Mouse (Mus musculus) urinary bladder, adult 18-20 months (tissue): ENCODE measurements at regions not wholly inside any gene's neighbourhood (a gene's known extent, or its start where the extent isn't known, plus 50 kb on each side); places are given as distances from the start of the nearest gene placed in this dataset.

ENCODE experiments used
- DNase-seq, 2 experiments: peaks; one replicate each; pipeline ENCODE4 v3.0.0; 2022; ENCODE audit warnings: low spot score in 2 of 2, mixed read lengths in 2 of 2

DNA sequence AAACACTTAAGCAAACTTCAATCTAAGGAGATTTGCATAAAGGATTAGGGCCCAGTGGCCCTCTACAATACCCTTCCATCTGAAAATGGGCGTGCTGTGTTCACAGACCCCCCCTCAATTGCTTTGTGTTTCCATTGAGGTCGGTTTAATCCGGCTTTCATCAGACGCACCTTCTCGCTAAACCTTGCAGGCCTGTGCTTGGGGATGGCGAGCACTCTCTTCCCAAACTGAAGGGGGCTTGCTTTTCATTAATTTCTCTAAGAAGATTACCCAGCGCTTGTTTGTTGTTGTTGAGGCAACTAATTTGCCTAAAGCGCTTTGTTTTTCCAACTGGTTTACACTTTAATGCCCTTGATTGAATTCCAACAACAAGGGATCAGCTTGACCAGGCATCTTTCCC is 268.8 kb upstream of the Irx3 start:
- no peak for DNase-seq

DNA sequence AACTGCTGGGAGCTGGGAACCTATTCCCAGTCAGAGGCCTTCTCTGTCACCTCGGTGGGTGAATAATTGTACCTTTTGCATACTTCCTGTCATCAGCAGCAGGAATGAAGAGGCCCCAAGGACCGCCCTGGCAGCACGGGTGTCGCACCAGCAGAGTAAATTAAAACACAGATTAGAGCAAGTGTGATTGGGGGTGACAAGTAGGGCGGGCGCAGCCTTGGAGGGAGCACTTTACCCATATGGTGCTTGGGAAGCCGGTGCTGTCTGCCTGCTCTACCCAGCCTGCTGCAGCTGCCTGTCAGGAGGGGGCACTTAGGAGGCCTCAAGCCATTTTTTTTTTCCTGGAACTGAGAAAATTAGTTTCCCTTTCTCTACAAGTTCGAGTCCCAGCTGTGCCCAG is 264.6 kb upstream of the Irx3 start:
- DNase-seq = no peak

DNA sequence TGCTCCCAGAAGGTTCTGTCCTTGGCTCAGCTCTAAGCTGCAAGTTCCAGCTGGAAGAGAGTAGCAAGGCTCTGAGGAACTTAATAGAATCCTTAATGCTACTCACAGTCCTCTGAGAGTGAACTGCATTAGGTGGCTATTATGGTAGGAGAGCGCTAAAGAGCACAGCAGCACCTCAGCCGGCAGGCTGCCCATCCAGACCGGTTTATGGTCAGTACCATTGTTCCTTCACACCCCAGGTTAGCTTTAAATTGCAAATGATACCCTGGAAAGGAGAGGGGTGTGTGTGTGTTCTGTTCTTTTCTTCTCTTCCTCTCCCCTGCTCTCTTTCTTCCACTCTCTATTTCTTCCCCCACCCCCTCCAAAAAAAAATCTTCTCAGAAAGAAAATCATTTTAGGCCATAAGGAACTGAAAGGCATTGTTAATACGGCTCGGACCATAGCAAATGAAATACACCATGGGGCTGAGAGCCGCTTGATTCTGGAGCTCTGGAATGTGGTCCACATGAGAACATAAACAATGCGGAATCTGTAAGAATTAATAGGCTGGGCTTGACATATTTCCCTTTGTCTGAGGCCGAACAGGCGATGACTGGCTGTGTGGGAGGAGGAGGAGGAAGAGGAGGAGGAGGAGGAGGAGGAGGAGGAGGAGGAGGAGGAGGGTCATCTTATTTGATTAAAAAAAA is 263.8 kb upstream of the Irx3 start:
- DNase-seq = no peak

DNA sequence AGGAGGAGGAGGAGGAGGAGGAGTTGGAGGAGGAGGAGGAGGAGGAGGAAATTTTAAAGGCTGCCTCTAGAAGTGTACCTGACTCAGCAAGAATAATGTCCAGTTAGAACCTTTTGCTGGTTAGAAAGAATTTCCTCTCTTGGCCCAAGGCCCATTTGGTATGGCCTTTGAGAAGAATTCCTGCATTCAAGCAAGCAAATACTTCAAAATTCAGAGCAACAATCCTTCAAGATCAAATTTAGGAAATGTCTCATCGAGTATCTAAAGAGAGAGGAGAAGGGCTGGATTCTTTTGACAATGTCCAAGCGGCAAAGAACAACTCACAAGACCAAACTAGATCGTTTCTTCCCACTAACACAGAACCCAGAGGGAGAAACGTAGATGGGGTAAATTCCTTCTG is 263.1 kb upstream of the Irx3 start:
- DNase-seq = no peak

DNA sequence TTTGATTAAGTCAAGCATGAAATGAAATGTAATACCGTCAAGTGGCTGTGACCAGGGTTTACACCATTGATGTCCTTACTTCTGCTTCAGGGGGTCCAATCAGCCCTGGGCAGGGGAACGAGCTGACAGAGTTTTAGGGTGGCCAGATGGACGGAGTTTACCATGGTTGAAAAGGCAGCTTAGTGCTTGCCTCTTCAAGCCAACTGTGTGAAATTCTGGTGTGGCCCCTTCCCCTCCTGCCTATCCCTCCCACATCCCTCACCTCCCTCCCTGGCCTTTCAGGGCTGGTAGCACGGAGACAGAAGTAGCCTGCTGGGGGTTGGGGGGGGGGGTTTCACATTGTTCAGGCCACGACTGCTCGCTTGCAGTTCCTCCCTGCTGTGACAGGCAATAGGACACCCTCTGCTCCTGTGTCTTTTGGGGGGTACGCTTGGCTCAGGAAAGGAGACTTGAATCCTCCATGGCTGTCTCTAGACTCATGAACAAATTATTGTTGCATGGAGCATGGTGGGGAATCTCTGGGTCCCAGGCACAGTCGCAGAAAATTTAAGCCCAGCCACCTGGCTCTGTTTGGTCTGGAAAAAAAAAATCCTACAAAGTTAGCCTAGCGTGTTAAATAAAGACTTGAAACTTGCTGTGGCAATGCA is 262.4 kb upstream of the Irx3 start:
- DNase-seq = no peak

DNA sequence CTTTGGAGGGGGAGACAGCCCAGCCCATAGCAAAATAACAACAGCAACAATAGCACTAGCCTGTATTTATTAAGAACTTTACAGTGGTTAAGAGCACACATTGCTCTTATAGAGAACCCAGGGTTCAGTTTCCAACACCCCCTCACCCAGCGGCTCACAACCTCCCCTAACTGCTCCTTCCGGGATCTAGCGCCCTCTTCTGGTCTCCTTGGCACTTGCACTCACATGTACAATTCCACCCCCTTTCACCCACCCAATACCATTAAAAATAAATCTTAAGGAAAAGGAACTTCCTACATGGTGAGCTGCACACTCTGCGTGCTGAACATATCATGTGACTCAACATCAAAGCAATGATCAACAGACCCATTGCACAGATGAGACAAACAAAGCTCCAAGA is 261.5 kb upstream of the Irx3 start:
- no peak for DNase-seq

DNA sequence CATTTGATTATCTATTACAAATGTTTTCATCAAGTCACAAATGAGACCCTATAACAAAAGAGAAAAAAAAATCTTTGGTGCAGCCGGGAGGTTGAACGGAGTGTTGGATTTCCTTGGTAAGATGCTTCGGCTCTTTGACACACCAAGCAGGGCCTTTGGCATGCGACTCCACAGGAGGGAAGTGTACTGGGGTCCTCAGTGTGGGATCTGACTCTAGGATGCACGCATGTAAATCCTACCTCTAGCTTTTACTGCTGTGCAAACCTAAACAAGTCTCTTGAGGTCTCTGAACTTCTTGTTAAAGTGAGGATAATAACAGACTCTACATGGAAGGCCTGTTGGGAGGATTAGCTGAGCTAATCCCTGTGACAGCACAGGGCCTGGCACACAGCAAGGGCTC is 257.6 kb upstream of the Irx3 start:
- no peak for DNase-seq

DNA sequence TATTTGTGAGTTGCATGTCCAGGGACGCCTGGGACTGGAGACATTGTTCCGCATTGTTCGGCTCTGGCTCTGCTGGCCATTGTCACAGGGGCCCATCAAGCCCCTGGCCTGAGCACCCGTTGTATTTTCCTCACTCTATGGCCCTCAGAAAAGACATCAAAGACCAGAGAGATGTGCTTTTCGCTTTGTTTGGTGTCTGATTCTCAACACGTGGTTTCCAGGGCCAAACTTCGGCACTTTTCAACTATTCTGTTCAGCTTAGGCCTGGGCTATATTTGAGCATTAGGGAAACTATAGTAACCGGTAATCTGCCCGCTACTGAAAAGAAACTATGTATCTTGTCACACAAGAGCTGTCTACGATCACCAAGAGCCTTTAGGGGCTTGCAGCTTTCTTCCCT is 257.1 kb upstream of the Irx3 start:
- no peak for DNase-seq

DNA sequence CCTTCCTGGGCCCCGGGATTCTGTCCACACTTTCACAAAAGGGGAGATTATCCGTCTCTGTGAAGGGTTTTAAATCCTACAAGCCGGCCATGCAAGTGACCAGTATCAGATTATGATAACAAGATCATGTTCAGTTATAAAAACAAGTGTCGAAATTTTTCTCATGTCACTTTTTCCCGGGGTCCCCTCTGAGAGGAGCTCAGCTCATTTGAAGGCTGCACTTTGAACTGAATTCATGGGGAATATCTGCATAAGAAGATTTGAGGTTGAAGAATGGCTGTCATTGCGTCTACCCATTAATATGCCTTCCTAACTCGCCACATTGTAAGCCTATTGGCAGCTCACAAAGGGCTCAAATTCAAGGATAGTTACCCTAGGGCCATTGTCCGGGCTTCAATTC is 256.0 kb upstream of the Irx3 start:
- DNase-seq = no peak

DNA sequence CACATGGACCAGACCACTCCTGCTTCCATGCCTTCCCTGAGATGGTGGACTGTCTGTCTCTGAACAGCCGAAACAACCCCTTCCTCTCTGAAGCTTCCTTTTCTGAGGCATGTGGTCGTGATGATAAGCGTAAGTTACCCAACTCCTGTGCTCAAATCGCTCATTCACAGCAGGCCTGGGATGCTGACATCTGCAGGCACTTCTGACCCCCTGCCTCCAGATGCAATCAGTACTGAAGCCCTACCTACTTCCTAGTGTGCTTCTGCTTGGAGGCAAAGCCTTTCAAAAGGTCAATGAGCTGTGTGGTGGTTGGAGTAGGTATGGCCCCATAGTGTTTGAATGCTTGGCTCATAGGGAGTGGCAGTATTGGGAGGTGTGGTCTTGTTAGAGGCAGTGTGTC is 253.7 kb upstream of the Irx3 start:
- DNase-seq = no peak

DNA sequence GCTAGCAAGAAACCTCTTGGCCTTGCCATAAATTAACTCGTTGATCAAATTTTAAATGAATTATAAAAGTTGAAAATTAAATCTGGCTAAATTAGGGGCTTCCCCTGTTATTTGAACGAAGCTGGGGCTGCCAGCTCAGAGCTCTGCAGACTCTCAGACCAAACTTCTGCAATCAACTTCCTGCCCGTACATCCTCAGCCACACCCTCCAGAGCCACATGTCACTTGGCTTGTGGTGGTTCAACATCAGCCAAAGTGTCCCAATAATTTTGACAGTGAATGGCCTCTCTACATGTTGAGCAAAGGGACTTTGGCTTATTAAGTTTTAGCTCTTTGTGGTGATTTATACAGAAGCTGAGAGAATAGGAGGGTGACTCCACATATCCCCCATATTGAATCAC is 242.8 kb upstream of the Irx3 start:
- DNase-seq = no peak

DNA sequence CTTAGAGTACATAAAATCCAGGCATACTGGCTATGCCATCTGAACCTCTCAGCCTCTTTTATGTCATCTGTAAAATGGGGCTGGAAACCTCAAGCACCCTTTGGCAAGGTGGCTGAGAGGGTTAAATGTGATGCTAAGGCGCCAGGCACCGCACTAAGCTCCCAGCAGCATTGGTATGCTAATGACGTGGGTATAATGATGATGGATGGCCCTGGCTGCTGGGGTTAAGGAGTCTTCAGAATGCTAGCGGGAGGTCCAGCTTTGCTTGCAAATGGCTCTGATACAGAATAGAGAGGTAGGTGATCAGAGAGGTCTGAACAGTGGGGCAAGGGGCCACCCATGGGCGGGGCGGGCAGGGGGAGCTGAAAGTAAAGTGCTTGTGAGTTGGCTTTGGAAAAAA is 241.1 kb upstream of the Irx3 start:
- no peak for DNase-seq

DNA sequence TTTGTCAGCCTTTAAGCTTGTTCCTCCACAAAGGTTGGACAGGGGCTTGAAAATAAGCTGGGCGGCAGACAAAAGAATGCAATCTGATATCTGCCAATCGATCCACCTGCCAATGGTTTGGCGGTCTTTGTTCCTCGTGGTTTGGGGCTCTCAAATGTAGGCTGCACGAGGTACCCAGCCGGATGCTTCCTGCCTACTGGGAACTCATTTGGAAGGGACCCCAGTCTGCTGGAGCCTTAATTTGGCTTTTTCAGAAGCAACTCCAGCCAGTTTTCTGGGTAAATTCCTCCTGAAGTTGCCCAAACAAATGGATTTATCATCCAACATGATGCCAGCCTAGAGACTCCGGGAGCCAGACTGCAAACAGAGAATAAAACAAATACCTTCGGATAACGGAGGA is 228.1 kb upstream of the Irx3 start:
- no peak for DNase-seq

DNA sequence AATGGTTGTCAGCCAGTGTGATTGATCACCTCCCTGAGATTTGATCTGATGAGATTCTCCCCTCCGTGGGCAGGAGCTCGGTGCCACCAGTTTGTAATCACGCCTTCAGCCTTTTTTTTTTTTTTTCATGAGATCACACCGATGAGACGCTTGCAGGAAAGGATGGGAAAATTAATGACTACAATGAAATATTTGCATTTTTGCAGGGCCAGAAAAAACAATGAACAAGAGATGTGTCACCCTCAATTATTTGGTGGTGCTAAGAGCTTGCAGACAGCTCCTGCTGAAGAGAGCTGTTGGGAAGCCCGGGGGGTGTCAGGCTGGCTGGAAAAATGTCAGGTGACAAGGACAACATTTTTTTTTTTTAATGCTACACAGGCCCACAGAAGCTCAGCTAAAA is 227.6 kb upstream of the Irx3 start:
- no peak for DNase-seq

DNA sequence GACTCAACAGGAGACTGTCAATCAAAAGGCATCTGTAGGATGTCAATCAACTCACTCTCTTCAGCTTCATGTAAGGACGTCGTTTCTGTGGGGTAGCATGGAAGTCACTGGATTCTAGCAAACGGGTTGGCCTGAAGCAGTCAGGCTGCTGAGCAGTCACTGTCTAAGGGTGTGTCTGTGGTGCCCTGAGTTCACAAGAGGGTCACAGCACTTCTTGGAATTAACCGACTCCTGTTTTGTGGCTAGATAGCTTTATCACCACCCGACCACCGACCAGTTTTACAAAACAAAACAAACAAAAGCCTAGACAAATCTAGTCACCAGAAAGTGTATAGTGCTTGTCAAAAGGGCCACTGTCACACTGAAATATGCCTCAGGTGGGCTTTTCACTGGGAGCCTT is 226.4 kb upstream of the Irx3 start:
- no peak for DNase-seq

DNA sequence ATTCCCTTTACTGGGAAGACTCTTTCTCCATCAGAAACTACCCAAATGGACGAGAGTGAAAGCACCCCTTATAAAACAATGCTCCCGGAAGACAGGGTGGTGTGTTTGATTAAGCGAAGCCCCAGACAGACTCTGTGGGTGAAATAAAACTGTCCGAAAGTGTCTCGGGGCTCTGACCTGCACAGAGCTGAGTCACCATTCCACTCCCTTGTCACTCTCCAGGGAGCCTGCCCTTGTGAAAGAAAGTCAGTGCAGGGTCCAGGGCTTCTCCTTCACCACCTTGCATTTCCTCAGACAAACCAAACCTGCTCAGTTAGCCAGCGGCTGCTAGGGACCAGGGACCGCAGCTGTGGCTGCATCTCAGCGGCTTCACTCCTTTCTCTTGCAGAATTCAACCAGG is 222.3 kb upstream of the Irx3 start:
- DNase-seq = peak in 1 of 2 experiments; percentile 1

DNA sequence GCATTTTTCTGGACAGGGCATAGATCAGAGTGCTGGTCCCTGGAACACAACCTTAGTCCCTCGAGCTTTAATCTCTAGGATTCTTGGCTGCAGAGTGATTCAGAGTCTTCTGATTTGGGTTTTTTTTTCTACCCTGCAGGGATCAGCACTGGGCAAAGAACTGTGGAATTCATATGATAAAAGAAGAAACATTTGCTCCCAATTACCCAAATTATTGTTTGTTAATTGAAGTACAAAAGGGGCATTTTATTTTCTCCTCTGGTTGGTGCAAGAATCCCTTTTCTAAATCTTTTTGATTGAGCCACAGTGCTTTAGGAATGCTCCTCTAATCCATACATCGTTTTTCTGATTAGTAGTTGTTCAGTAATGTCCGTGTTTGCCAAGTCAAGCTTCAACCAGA is 219.7 kb upstream of the Irx3 start:
- DNase-seq = no peak

DNA sequence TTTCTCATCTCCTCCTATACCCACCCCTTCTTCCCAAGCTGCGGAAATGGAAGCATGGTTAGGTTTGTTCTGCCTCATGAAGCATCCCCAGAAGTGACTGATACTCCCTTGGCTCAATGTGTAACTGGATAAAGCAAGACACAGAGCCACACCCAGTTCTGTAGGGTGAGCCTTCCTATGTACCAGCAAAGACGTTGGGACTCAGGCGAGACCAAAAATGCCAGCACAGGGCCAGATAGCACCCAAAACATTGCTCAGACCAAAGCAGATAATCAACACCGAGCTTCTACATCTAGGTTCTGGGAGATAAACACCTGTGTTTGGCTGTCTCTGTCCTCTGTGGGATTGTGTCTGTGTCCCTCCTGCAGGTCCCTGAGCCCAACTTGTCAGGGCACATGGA is 212.8 kb upstream of the Irx3 start:
- no peak for DNase-seq

DNA sequence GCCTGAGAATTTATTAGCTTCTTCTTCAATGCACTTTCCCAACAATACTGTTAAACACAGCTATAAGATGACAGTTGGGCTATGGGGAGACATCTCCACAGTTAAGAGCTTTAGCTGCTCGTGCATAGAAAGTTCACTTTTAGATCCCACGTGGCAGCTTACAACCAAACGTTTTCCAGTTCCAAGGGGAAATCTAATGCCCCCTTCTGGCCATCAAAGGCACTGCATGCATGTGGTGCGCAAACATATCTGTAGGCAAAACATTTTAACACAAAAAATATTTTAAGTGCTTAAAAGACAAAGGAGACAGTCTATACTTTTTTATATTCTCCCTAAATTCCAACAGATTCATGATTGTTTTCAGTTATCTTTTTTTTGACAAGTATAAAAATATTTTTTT is 211.3 kb upstream of the Irx3 start:
- DNase-seq = no peak

DNA sequence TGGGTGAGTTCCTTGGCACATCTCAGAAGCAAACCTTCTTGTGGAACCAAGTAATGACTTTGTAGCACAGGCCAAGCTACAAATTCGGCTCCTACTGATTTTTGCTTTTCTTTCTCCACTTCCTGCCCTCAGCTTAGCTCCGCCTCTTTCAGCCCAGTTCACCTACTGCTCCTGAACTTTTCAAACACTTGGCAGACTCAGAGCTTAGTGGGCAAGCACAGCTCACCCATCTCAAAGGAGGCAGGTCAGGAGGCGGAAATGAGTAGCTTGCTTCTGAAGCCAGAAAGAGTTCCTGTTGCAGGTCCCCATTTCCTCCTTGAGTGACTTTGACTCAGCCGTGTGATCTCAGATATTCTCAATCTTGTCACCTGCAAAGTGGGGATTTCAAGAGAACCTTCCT is 208.5 kb upstream of the Irx3 start:
- DNase-seq = no peak

DNA sequence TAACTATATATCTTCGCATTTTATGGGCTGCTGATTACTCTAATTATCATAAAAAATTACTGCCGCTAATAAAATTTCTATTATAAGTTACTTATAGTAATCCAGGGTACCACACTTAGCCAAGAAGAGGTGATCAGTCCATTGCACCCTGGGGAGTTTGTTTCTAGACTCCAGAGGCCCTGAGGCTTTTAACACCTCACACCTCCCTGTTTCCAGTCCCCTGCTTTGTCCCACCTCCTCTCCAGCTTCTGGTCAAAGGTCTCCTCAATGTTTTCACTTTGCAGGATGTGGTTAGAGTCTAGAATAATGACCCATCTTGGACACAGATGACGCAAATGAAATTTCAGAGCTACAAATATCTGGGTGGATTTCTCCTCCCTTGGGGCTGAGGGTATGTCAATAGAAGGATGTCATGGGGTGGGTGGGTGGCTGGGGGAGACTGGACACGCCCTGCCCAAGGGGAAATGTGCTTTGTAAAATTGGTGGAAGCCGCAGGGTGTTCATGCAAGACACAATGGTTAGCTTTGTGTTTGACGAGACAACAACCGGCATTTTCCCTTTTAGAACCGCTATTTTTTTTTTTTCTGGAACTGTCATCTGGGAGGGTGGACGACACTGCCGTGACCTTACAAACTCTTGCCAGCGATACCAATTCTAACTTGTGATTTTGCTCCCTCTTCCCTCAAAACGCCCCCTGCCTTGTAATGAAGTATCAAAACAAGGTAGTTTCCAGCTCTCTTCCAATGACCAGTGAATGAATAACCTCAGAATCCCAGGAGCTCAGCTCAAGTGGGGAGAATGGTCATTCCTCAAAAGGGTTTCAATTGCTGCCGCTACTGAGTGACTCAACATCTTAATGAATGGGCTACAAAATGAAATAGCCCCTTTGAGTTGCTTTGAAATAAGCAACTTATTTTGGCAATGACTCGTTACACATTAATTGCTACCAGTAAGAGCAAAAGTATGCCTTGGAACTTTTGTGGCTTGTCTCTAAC is 207.0 kb upstream of the Irx3 start:
- no peak for DNase-seq

DNA sequence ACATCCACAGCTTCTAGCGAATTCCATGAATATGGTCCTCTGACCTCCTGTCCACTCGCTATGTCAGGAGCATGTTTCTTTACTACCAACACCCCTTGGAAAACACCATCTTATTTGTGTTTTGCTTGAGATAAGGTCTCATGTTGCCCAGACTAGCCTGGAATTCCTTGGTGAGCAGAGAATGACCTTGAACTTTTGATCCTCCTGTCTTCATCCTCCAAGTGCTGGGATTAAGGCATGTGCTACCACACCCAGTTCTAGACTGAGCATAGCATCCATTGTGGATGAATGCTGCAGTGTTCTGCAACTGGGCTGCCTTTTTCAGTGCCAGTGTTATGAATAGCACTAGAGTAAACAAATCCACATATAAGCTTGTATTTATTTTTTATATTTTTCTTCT is 203.2 kb upstream of the Irx3 start:
- no peak for DNase-seq

DNA sequence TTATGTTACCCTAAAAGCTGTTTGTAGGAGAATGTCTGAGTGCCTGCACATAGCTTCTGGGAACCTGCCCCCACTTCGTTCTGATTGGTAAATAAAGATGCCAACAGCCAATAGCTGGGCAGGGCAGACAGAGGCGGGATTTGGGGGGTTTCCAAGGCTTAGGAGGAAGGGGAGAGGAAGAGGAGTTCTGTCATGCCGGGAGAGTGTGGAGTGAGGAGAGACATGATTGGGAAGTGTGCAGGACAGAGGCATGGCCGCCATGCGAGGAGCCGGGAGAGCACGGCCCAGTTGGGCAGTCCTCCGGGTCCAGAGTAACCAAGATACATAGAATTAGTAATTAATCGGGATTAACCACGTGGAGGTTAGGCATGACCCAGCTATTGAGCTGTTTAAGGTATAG is 202.7 kb upstream of the Irx3 start:
- DNase-seq = no peak
